Mouse (Mus musculus) embryonic facial prominence, embryonic 13.5 days (tissue): ENCODE data around the gene Smpd2. TPM values are rescaled to one million over a fixed set of nuclear protein-coding genes. Genes with fewer than 3 reads are reported as not detected.

ENCODE experiments used
- ATAC-seq: fragments of 200-750 bp; cut with Nextera tagmentation; 2 replicates; pipeline ENCODE4 v1.8.0; 2017; ENCODE audit warnings: low read depth; ENCODE audit not compliant: insufficient number of reproducible peaks, insufficient read depth, low FRiP score, low TSS enrichment
- H3K27ac ChIP-seq: fragments of 300-500 bp; sonication (generic); 2 replicates; pipeline ENCODE4 v1.5.1; 2015; ENCODE audit warnings: moderate library complexity, mild to moderate bottlenecking, inconsistent platforms
- H3K27me3 ChIP-seq: fragments of 300-500 bp; sonication (generic); 2 replicates; pipeline ENCODE4 v1.6.1; 2015; ENCODE audit warnings: mild to moderate bottlenecking, inconsistent platforms
- H3K36me3 ChIP-seq: fragments of 300-500 bp; sonication (generic); 2 replicates; pipeline ENCODE4 v1.6.1; 2015; ENCODE audit warnings: mild to moderate bottlenecking, inconsistent platforms
- H3K4me1 ChIP-seq: fragments of 300-500 bp; sonication (generic); 2 replicates; pipeline ENCODE4 v1.6.1; 2015; ENCODE audit warnings: inconsistent platforms
- H3K4me2 ChIP-seq: fragments of 300-500 bp; sonication (generic); 2 replicates; pipeline ENCODE4 v1.6.1; 2015; ENCODE audit warnings: moderate library complexity, mild to moderate bottlenecking, inconsistent platforms
- H3K4me3 ChIP-seq: fragments of 300-500 bp; sonication (generic); 2 replicates; pipeline ENCODE4 v1.5.1; 2015; ENCODE audit warnings: mild to moderate bottlenecking, inconsistent platforms
- H3K9ac ChIP-seq: fragments of 300-500 bp; sonication (generic); 2 replicates; pipeline ENCODE4 v1.6.1; 2015; ENCODE audit warnings: mild to moderate bottlenecking, inconsistent platforms
- H3K9me3 ChIP-seq: fragments of 300-500 bp; sonication (generic); 2 replicates; pipeline ENCODE4 v1.6.1; 2016; ENCODE audit warnings: inconsistent platforms
- whole genome bisulfite sequencing: fragments of 180-500 bp; shearing (Covaris S2); methylation state at CpG from one replicate; pipeline ENCODE4 v1.1.7; 2015; ENCODE audit warnings: mixed read lengths; 5-methylcytosine and 5-hydroxymethylcytosine counted together
- polyA plus RNA-seq: library from polyadenylated mRNA; unstranded; fragments of >200 nt; fragmentation: Nextera tagmentation; extraction: Ambion mirVana; gene quantifications from 2 replicates; pipeline ENCODE4 v1.2.1, GENCODE M21; 2015

The Smpd2 gene
- polyA plus RNA-seq, 1 experiment from 2014 or later, result 60.6 TPM

DNA sequence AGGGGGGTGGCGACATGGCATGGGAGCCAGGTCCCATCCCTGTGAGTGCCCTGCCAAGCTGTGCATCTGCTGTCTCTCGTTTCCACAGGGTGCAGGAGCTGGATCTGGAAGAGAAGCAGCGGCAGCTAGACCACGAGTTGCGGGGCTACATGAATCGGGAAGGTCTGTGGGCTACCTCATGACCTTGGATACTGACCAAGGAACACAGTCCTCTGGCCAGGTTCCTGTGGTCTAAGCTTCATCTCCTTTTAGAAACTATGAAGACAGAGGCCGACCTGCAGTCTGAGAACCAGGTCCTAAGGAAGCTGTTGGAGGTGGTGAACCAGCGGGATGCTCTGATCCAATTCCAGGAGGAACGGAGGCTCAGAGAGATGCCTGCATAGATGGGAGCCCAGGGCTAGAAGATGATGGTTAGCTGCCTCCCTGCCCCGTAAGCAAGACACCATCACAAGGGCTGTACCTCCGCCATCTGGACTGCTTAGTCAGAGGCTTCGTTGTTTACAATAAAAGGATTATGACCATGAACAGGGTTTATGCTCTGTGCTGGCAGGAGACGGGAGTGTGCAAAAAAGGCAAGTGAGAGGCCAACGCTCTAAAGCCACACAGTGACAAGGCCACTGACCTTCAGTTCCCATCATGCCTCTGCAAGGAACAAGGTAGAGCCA is 3.5 kb downstream of the Smpd2 start:
- Histone ChIP-seq H3K4me1 (peaks cover 18% of the 10 kb centered on the region), H3K9me3 (no peaks in the 10 kb centered on the region), H3K27me3 (0 out of 2 replicates have a peak, but pooled peaks cover 3% of the 10 kb centered on the region), H3K36me3 (peaks cover 69% of the 10 kb centered on the region), H3K27ac (no peak overlapping the region), H3K9ac (no peak overlapping the region), H3K4me2 (no peak overlapping the region), H3K4me3 (no peak overlapping the region)
- 88% methylated on average over 14 of the region's 14 CpGs for WGBS
- ATAC-seq, result no peak

DNA sequence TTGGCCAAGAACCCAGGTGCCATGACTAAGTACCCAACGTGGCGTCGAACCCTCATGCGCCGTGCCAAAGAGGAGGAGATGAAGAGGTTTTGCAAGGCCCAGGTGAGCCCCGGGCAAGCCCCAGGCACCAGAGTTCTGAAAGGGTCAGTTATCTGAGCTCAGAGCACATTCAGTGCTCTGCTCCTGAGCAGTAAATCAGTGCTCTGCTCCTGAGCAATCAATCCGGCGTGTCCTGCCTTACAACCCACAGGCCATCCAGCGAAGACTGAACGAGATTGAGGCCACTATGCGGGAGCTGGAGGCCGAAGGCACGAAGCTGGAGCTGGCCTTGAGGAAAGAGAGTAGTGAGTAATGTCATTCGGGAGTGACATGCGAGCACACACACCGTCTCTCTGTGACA is 4.4 kb downstream of the Smpd2 start:
- Histone ChIP-seq H3K4me2 (no peak overlapping the region), H3K36me3 (peaks cover 77% of the 10 kb centered on the region), H3K27ac (no peak overlapping the region), H3K9ac (no peak overlapping the region), H3K4me1 (peaks cover 18% of the 10 kb centered on the region), H3K9me3 (no peaks in the 10 kb centered on the region), H3K4me3 (no peak overlapping the region), H3K27me3 (no peaks in the 10 kb centered on the region)
- no peak for ATAC-seq
- WGBS, result 95% methylated on average over 16 of the region's 16 CpGs

DNA sequence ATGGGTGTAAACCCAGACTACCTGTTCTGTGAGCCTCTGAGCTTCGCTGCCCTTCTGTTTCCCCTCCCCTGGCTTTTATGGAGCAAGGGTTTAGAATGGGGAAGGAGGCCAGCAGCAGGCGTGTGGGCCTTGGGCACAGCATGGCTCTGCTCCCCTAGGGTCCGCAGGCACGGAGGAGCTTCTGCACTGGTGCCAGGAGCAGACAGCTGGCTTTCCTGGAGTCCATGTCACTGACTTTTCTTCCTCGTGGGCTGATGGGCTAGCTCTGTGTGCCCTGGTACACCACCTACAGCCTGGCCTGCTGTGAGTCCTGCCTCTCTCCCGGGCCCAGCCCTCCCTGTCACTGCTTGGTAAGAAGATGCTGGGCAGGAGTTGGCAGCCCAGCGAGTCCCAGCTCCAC is 7.7 kb downstream of the Smpd2 start:
- H3K4me1 ChIP-seq, result peaks cover 7% of the 10 kb centered on the region
- no peak overlapping the region for H3K27ac ChIP-seq
- no peak overlapping the region for H3K4me3 ChIP-seq
- no peak for ATAC-seq
- WGBS, result 81% methylated on average over 7 of the region's 7 CpGs
- H3K36me3 ChIP-seq, result peaks cover 93% of the 10 kb centered on the region
- no peaks in the 10 kb centered on the region for H3K9me3 ChIP-seq
- H3K27me3 ChIP-seq, result no peaks in the 10 kb centered on the region
- no peak overlapping the region for H3K4me2 ChIP-seq
- H3K9ac ChIP-seq, result no peak overlapping the region

DNA sequence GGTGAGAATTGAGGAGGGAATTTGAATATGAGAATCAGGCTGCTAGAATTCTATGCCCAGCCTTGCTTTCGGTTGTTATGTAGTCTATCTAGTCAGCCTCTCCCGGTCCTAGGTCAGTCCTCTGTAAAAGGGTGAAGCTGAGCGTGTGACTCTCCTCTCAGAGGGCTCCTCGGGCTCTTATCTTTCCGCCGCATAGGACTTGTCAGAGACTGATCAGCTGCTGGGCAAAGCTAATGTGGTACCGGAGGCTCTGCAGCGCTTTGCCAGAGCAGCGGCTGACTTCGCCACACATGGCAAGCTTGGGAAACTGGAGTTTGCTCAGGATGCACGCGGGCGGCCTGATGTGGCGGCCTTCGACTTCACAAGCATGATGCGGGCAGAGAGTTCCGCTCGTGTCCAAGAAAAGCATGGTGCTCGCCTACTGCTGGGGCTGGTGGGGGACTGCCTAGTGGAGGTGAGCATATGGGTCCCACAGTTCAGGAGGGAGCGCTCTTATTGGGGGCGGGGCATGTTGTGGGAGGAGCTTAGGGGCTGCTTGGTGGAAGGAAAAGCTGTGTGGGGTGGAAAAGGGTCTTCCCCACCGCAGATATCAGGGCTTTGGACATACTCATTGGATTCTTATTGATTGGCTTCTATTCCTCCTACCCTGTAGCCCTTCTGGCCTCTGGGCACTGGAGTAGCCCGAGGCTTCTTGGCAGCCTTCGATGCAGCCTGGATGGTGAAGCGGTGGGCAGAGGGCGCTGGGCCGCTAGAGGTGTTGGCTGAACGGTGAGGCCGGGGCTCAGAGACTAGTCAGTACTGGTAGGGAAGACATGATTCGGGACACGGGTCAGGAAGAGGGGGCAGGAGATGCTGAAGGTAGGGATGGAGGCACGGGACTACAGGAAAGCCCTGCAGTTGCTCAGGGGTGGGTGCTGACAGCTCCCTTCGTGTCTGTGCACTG is 9.0 kb downstream of the Smpd2 start:
- H3K4me2 ChIP-seq, result no peak overlapping the region
- H3K4me1 ChIP-seq, result peaks cover 13% of the 10 kb centered on the region
- no peak overlapping the region for H3K9ac ChIP-seq
- no peaks in the 10 kb centered on the region for H3K9me3 ChIP-seq
- no peak overlapping the region for H3K4me3 ChIP-seq
- ATAC-seq, result no peak
- 74% methylated on average over 33 of the region's 33 CpGs for WGBS
- no peaks in the 10 kb centered on the region for H3K27me3 ChIP-seq
- H3K36me3 ChIP-seq, result peaks cover 81% of the 10 kb centered on the region
- H3K27ac ChIP-seq, result no peak overlapping the region

DNA sequence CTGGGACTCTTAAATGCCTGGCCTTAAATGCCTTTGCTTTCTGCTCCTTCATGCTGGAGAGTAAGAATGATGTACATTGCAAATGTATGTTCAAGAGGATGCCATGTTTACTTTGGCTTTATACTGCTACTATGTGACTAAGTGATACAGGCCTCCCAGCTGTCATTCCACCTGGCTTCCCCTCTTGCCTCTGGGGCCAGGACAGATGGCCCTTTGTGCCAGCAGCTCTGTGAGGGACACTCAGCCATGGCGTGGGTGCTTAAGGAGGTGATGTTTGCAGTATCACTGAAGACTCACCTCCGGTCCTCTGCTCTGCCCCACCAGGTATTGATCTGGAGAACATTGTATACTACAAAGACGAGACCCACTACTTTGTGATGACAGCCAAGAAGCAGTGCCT is 10.2 kb downstream of the Smpd2 start:
- Histone ChIP-seq H3K4me2 (no peak overlapping the region), H3K36me3 (peaks cover 68% of the 10 kb centered on the region), H3K27me3 (no peaks in the 10 kb centered on the region), H3K9me3 (no peaks in the 10 kb centered on the region), H3K4me3 (no peak overlapping the region), H3K27ac (no peak overlapping the region), H3K4me1 (peaks cover 21% of the 10 kb centered on the region), H3K9ac (no peak overlapping the region)
- no peak for ATAC-seq
- 86% methylated on average over 3 of the region's 3 CpGs for WGBS

DNA sequence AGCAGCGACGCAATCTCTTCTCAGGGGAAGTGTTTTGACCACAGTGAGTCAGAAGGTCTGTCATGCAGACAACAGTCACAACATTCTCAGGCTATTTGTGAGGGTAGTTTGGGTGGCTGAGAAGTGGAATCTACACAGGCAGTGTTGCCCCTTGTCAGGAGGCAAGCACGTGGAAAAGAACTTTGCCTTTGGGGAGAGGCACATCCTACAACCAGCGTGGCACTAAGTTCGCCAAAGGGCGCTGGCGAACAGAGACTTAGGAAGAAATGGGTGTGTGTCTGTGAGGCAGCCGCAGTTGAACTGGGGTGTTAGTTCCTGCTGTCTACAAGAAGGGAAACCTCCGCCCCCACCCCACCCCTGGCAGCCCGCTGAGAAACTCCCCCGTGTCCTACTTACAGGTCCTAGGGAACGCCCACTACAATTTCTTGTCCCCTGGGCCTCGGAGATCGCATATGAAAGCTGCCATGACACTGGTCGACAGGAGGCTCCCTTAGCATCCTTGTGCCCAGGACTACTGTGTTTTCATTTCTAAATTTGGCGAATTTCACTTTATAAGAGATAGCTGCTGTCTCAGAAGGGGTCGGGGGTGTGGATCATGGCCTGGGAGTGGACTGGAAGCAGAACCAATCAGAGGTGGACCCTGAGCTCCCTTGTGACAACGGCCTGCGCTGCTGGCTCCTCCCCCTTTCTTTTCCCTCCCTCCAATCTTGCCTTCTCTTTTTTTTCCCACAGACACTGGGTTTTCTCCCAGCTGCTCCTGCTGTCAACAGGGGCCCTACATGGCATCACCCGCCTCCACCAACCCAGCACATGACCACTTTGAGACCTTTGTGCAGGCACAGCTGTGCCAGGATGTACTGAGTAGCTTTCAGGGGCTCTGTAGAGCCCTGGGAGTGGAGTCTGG is 12.6 kb downstream of the Smpd2 start:
- Histone ChIP-seq H3K4me2 (peak overlapping the region; percentile 89), H3K9me3 (no peaks in the 10 kb centered on the region), H3K27ac (peak overlapping the region; percentile 91), H3K4me1 (peaks cover 21% of the 10 kb centered on the region), H3K4me3 (peak overlapping the region; percentile 70), H3K27me3 (no peaks in the 10 kb centered on the region), H3K36me3 (peaks cover 44% of the 10 kb centered on the region), H3K9ac (peak overlapping the region; percentile 79)
- WGBS, result 4% methylated on average over 20 of the region's 20 CpGs
- ATAC-seq, result peak; percentile 56; the same call in 1 of the 2 replicates

DNA sequence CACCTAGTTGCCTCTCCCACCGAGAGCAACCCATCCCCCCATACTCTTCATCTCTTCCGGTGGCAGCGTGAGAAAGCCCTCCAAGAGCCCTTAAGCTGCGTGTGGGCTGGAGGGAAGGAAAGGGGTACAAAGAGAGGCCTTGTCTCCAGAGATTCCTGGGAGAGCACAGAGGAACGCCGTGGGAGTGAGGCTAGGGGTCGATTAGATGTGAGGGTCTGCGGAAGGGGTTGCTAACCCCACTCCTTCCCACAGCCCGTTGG is 13.2 kb downstream of the Smpd2 start:
- Histone ChIP-seq H3K4me3 (peak overlapping the region; percentile 70), H3K27me3 (no peaks in the 10 kb centered on the region), H3K4me1 (peaks cover 21% of the 10 kb centered on the region), H3K4me2 (peak overlapping the region; percentile 89), H3K9me3 (no peaks in the 10 kb centered on the region), H3K36me3 (peaks cover 38% of the 10 kb centered on the region), H3K27ac (peak overlapping the region; percentile 91), H3K9ac (peak overlapping the region; percentile 79)
- no peak for ATAC-seq
- 0% methylated on average over 9 of the region's 9 CpGs for WGBS

DNA sequence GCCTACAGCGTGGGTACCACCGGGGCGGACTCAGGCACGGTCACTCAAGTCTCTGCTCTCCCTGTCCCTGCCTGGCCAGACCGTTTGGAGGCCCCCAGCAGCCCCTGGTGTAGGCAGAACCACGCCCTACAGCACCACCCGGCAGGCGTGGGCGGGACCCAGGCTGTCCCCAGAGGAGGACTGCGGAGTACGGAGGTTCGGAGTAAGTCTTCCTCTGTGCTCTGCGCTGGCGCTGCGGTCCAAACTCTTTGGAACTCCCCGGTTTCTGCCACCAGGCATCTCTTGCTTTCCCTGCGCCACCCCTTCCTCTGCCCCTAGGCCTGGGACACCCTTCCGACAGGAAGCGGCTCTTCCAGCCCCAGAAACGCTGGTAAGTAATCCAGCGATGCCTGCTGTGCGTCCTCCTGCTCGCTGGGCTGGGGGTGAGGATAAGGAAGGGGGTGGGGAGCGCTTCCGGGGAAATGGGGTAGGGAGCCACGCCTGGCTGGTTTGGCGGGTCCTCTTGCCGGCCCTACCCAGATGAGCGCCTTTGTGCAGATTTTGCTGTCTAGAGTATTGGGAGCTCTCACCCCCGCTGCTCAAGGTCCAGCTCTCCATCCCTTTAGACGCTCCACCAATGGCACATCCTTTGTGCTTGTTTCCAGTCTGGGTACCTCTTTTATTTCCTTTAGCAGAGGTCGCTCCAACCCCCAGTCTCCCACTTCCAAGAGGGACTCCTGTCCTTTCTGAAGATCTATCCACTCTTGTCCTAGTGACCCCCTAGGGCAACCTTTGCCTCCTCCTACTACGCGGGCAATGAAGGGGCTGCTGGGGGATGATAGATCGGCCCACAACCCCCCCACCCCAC is 13.8 kb downstream of the Smpd2 start, which contains the start of gene Mical1:
Gene Mical1, plus strand, starts transcription at position 144 of the 847 bp plus-strand sequence.
- H3K36me3 ChIP-seq, result peaks cover 33% of the 10 kb centered on the region
- peak within 1 kb of the TSS; percentile 79 for H3K9ac ChIP-seq
- H3K4me1 ChIP-seq, result peaks cover 21% of the 10 kb centered on the region
- peak within 1 kb of the TSS; percentile 89 for H3K4me2 ChIP-seq
- peak within 1 kb of the TSS; percentile 70 for H3K4me3 ChIP-seq
- H3K9me3 ChIP-seq, result no peaks in the 10 kb centered on the region
- under 1% methylated on average over 35 of the region's 35 CpGs for WGBS
- no peaks in the 10 kb centered on the region for H3K27me3 ChIP-seq
- peak; percentile 74 for ATAC-seq
- peak within 1 kb of the TSS; percentile 91 for H3K27ac ChIP-seq

DNA sequence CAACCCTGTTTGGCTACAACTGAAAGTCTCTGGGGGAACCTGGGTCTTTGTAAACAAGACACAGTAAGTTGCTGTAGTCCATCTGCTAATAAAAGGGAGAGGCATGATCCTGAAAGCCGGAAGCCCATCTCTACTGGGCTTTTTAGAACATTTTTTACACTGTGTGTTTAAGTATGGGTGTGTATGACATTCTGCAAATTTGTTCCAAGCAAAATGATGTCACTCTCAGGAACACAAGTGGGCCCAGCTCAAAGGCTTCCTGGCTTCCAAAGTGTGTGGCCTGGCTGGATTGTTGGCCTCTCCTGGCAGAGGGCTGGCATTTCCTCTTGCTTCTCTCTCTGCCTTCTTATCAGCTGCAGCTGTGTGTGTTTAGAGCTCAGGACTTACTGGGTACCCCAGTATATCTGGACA is 15.2 kb downstream of the Smpd2 start:
- WGBS, result 81% methylated on average over 1 of the region's 1 CpGs

DNA sequence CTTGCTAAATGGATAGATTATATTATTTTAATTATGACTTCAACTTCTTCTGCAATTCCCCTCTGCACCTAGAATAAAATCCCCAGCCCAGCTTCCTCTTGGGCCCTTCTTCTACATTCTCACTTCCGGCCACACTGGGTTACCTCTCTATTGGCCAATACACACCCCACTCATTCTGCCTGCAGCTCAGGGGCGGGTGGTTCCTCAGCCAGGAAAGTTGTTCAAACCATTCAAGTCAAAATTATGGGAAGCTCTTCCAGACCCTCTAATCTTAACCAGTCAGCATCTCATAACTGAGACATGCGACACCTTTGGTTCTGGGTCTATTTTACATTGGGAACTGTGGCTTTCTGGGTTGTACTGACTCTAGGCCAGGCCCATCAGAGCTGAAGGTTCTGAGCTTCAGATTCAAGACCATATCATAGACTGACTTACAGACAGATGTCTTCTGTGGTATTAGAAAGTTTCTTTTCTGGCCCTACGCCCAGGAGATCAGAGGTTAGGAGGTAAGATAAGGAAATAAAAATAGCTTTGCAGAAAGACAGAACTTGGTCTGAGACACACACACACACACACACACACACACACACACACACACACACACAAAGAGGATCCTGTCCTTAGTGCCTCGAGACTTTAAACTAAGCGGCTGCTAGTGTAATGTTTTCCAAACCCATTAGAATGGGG is 16.2 kb downstream of the Smpd2 start:
- Histone ChIP-seq H3K9ac (no peak overlapping the region), H3K36me3 (peaks cover 9% of the 10 kb centered on the region), H3K4me3 (no peak overlapping the region), H3K27me3 (no peaks in the 10 kb centered on the region), H3K9me3 (no peaks in the 10 kb centered on the region), H3K4me1 (peaks cover 21% of the 10 kb centered on the region), H3K4me2 (no peak overlapping the region), H3K27ac (no peak overlapping the region)
- no peak for ATAC-seq
- WGBS, result 77% methylated on average over 6 of the region's 6 CpGs

More for the DNA sequence above, 15.2 kb downstream of the Smpd2 start:
- no peak for ATAC-seq
- no peak overlapping the region for H3K9ac ChIP-seq
- peaks cover 21% of the 10 kb centered on the region for H3K4me1 ChIP-seq
- no peak overlapping the region for H3K4me2 ChIP-seq
- no peaks in the 10 kb centered on the region for H3K9me3 ChIP-seq
- no peak overlapping the region for H3K4me3 ChIP-seq
- peaks cover 19% of the 10 kb centered on the region for H3K36me3 ChIP-seq
- no peak overlapping the region for H3K27ac ChIP-seq
- H3K27me3 ChIP-seq, result no peaks in the 10 kb centered on the region
